Mouse (Mus musculus) hindbrain, embryonic 15.5 days (tissue): ENCODE results near the gene Olfr727. TPM values are rescaled to one million over a fixed set of nuclear protein-coding genes. Genes with fewer than 3 reads are reported as not detected.

Experiments used
- ATAC-seq: fragments of 200-750 bp; cut with Nextera tagmentation; 2 replicates; pipeline ENCODE4 v1.8.0; 2017; ENCODE audit warnings: low read depth, moderate number of reproducible peaks, moderate TSS enrichment; ENCODE audit not compliant: low FRiP score
- H3K27ac ChIP-seq: fragments of 300-500 bp; sonication (generic); replicated peaks from 2 replicates; pipeline ENCODE4 v1.5.1; 2015; ENCODE audit warnings: mild to moderate bottlenecking, inconsistent platforms
- H3K27me3 ChIP-seq: fragments of 300-500 bp; sonication (generic); 2 replicates; pipeline ENCODE4 v1.6.1; 2015; ENCODE audit warnings: control low read depth, inconsistent platforms
- H3K36me3 ChIP-seq: fragments of 300-500 bp; sonication (generic); 2 replicates; pipeline ENCODE4 v1.6.1; 2015; ENCODE audit warnings: control low read depth, inconsistent platforms
- H3K4me1 ChIP-seq: fragments of 300-500 bp; sonication (generic); replicated peaks from 2 replicates; pipeline ENCODE4 v1.6.1; 2015; ENCODE audit warnings: control low read depth, inconsistent platforms
- H3K4me2 ChIP-seq: fragments of 300-500 bp; sonication (generic); 2 replicates; pipeline ENCODE4 v1.6.1; 2015; ENCODE audit warnings: moderate library complexity, mild to moderate bottlenecking, inconsistent platforms
- H3K4me3 ChIP-seq: fragments of 300-500 bp; sonication (generic); 2 replicates; pipeline ENCODE4 v1.5.1; 2015; ENCODE audit warnings: mild to moderate bottlenecking, inconsistent platforms
- H3K9ac ChIP-seq: fragments of 300-500 bp; sonication (generic); 2 replicates; pipeline ENCODE4 v1.6.1; 2015; ENCODE audit warnings: inconsistent platforms
- H3K9me3 ChIP-seq: fragments of 300-500 bp; sonication (generic); 2 replicates; pipeline ENCODE4 v1.6.1; 2016; ENCODE audit warnings: control low read depth, inconsistent platforms
- WGBS: fragments of 180-500 bp; shearing (Covaris S2); methylation state at CpG from one replicate; pipeline ENCODE4 v1.1.7; 2015; 5-methylcytosine and 5-hydroxymethylcytosine counted together
- polyA plus RNA-seq: library from polyadenylated mRNA; unstranded; fragments of >200 nt; fragmentation: Nextera tagmentation; extraction: Ambion mirVana; gene quantifications from 2 replicates; pipeline ENCODE4 v1.2.1, GENCODE M21; 2015

Olfr727 gene
- not detected in 2 replicates for polyA plus RNA-seq

DNA sequence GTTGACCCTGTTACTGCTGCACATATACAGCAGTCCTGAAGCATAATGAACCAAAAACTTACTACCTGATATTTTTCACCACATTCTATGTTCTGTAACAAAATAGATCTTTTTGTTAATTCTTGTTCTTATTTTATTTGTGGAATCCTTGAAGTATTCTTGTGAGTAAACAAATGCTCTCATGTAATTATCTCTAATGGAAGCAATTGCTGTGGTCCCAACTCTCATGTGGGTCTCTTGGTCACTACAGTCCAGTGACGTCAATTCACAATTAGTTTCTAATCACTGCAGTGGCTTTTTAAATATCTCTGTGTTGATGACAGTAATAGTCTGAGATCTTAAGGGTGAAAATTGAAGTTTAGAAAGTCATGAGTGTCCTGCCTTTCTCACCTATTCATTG is at the start of gene Olfr727:
Olfr727 (plus strand) TSS at position 301 of the 400 bp plus-strand sequence.
- Histone ChIP-seq H3K36me3 (no peaks in the 10 kb centered on the region), H3K4me3 (no peak within 1 kb of the TSS), H3K9ac (no peak within 1 kb of the TSS), H3K27ac (no peak within 1 kb of the TSS), H3K4me1 (no peaks in the 10 kb centered on the region), H3K9me3 (no peaks in the 10 kb centered on the region), H3K27me3 (no peaks in the 10 kb centered on the region), H3K4me2 (no peak within 1 kb of the TSS)
- WGBS: 92% methylated on average over 1 of the region's 1 CpGs
- no peak for ATAC-seq

DNA sequence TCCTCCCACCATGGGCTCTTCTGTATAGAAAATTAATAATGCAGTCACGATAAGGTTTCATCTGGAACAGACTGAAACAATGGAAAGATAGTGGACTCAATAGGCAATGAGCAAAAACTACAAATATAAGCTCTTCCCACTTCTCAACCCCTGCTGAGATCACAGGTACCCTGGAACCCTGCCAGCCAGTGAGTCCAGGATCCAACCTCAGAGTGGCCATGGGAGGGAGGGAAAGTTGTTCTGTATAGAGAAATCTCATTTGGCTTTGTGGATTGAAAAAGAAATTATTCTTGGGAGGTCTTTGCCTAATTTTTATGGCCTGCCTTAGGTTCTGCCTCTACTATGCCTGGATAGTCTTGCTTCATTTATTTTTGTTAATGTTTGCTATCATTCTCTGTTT is 32.1 kb upstream of the Olfr727 start, which contains the start of gene Olfr726:
Olfr726 (minus strand) TSS at position 101 of the 400 bp plus-strand sequence.
- Histone ChIP-seq H3K9me3 (no peaks in the 10 kb centered on the region), H3K4me2 (no peak within 1 kb of the TSS), H3K4me1 (no peaks in the 10 kb centered on the region), H3K4me3 (no peak within 1 kb of the TSS), H3K27me3 (no peaks in the 10 kb centered on the region), H3K27ac (no peak within 1 kb of the TSS), H3K36me3 (no peaks in the 10 kb centered on the region), H3K9ac (no peak within 1 kb of the TSS)
- 82% methylated on average over 1 of the region's 1 CpGs for WGBS
- ATAC-seq: no peak

DNA sequence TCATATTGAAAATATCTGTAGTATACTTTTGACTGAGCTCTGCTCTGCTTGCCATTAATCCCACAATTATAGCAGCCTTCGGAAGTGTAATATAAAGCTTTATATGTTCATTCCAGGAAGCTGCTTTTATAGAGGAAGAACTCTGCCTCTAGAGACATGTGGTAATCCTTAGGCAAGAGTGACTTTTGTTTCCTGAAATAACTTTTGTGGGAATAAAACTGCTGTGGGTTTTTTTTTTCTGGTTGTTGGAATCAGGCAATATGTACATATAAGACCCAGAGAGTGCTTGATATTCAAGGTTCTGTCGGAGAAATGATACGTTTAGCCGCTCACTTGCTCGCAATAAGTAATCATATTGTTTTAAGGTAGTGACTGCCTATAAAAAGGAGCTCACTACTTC is 19.6 kb downstream of the Olfr727 start, which contains the start of gene Olfr728:
Olfr728 (minus strand) TSS at position 101 of the 400 bp plus-strand sequence.
- Histone ChIP-seq H3K4me1 (no peaks in the 10 kb centered on the region), H3K4me3 (no peak within 1 kb of the TSS), H3K27ac (no peak within 1 kb of the TSS), H3K9me3 (no peaks in the 10 kb centered on the region), H3K4me2 (no peak within 1 kb of the TSS), H3K36me3 (no peaks in the 10 kb centered on the region), H3K27me3 (no peaks in the 10 kb centered on the region), H3K9ac (no peak within 1 kb of the TSS)
- WGBS: 91% methylated on average over 5 of the region's 5 CpGs
- no peak for ATAC-seq

DNA sequence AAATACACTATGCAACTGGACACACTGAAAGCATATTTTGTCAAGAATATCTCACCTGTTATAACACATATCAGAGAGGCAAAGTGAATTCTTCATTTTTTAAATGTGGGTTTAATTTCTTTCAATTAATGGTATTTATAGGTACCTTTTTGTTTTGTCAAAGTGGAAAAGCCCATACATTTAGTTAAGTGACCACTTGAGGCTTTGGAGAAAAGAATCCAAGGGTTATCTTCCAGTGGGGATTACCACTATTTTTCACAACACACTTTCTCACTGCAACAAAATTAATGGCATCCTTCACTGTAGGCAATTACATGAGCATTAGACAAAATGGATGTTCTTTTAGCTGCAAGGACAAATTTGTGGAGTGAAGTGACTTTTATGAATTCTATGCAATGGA is 29.8 kb downstream of the Olfr727 start, which contains the start of gene Olfr729:
Olfr729 (minus strand) TSS at position 101 of the 400 bp plus-strand sequence.
- Histone ChIP-seq H3K4me3 (no peak within 1 kb of the TSS), H3K9ac (no peak within 1 kb of the TSS), H3K36me3 (no peaks in the 10 kb centered on the region), H3K27me3 (no peaks in the 10 kb centered on the region), H3K9me3 (no peaks in the 10 kb centered on the region), H3K4me2 (no peak within 1 kb of the TSS), H3K27ac (no peak within 1 kb of the TSS), H3K4me1 (no peaks in the 10 kb centered on the region)
- ATAC-seq: no peak

Other genes starting within 250 kb of the Olfr727 start
- not detected in 2 replicates for gene Olfr722, start 221.2 kb upstream of the Olfr727 start, polyA plus RNA-seq
- gene Olfr723, start 191.4 kb upstream of the Olfr727 start, polyA plus RNA-seq: not detected in 2 replicates
- not detected in 2 replicates for gene Olfr724, start 159.9 kb upstream of the Olfr727 start, polyA plus RNA-seq
- gene Olfr725, start 82.8 kb upstream of the Olfr727 start, polyA plus RNA-seq: not detected in 2 replicates
- not detected in 2 replicates for gene Olfr726, start 32.2 kb upstream of the Olfr727 start, polyA plus RNA-seq
- gene Olfr728, start 19.5 kb downstream of the Olfr727 start, polyA plus RNA-seq: 0.03 TPM in 1 of 2 replicates, not detected in the other
- not detected in 2 replicates for gene Olfr729, start 29.7 kb downstream of the Olfr727 start, polyA plus RNA-seq
- not detected in 2 replicates for gene Olfr730, start 65.0 kb downstream of the Olfr727 start, polyA plus RNA-seq
- not detected in 2 replicates for gene Olfr731, start 118.7 kb downstream of the Olfr727 start, polyA plus RNA-seq
- not detected in 2 replicates for gene Olfr732, start 161.0 kb downstream of the Olfr727 start, polyA plus RNA-seq
- gene Olfr733, start 178.3 kb downstream of the Olfr727 start, polyA plus RNA-seq: not detected in 2 replicates
- gene Olfr734, start 203.6 kb downstream of the Olfr727 start, polyA plus RNA-seq: not detected in 2 replicates
- gene Olfr735, start 225.7 kb downstream of the Olfr727 start, polyA plus RNA-seq: not detected in 2 replicates
- gene Tlr11, start 234.7 kb downstream of the Olfr727 start, polyA plus RNA-seq: not detected in 2 replicates